Mouse (Mus musculus): ENCODE measurements around the gene Pecr. TPM values are rescaled to one million over a fixed set of nuclear protein-coding genes. Genes with fewer than 3 reads are reported as not detected.

Gene Pecr
- 10 to 100 TPM; 16.6 to 18.9 TPM for total RNA-seq (2021)
- long read RNA-seq, experiment 1, transcript Pecr-201 (8 exons, 1,186 nt) = major isoform, 29 of 34 reads
- long read RNA-seq, experiment 1, partial matches to known transcripts = 3 of 34 reads
- long read RNA-seq, experiment 1, other reads (novel, unspliced or antisense) = 2 of 34 reads
- long read RNA-seq, experiment 2, transcript Pecr-201 (8 exons, 1,186 nt) = major isoform, 45 of 54 reads
- long read RNA-seq, experiment 2, partial matches to known transcripts = 4 of 54 reads
- long read RNA-seq, experiment 2, other reads (novel, unspliced or antisense) = 5 of 54 reads

DNA sequence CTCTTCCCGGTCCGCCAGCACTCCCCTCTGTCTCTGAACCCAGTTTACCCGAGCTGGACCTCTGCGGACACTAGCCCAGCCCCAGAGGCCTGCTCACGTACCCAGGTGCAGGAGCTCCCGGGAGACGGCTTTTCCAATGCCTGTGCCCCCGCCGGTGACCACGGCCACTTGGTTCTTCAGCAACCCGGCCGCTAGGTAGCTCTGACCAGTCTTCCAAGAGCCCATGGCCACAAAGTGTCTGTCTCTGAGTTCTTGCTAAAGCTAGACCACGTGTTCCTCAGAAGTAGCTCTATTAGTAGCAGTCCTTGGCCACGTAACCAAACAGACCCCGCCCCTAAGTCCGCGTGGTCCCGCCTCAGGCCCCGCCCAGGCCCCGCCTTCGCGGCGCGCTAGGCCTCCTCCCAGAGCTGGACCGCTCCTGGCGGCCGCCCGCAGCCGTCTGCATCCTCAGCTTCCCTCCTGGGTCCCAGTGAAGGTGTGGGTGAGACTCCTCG is at the start of gene Pecr, which contains the start of gene Tmem169:
Pecr (minus strand) TSS at position 323 of the 494 bp plus-strand sequence.
Tmem169 (plus strand) TSS at position 378 of the 494 bp plus-strand sequence.
- intact Hi-C loops (cut with DNase I) = no loop called here
- DNase-seq = peak; percentile 91 to 92

DNA sequence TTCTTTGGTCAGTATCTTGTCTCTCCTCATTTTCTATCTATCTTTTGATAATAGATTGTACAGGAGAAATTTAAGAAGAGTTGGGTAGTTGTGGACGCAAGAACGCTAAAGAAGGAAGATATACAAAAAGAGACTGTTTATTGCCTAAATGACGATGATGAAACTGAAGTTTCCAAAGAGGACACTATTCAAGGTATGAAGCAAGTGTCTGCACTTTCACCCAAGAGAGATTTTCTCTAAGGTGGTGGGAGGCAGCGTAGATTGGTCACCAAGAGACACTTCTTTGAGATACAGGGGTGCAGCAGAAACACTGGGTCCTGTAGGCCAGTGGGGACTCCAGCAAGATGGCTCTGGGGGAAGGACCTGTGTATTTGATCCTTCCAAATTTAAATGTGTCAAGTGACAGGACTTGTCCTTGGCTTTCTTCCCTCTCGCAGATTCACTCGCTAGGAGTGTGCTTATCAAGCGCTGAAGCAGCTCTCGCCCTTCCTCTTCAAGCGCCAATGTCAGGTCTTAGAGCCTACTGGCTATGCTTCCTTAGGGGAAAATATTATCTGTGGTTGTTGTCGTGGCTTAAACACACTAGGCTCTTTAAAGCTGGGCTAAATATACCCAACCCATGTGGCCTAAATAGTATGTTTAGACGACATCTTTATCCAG is 42.2 kb upstream of the Pecr start:
- DNase-seq = no peak
- intact Hi-C loops (cut with DNase I) = no loop called here

DNA sequence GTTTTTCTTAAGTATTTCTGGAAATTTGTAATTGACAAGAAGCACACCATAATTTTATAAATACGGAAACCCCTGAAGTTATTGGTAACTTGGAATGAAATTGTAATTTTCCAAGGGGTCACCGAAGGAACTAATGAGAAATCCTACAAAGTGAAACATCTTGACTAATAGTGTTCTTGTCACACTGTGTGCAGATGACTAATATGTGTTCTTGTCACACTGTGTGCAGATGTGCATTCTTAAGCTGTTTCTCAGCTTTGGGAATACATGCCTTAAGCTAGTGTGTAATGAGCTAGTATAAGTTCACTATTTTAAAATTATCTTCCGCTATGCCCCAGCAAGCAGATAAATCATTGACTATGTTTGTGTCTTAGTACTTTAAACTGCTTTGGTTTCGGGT is 39.1 kb upstream of the Pecr start:
- intact Hi-C loops (cut with DNase I) = no loop called here
- DNase-seq = no peak

DNA sequence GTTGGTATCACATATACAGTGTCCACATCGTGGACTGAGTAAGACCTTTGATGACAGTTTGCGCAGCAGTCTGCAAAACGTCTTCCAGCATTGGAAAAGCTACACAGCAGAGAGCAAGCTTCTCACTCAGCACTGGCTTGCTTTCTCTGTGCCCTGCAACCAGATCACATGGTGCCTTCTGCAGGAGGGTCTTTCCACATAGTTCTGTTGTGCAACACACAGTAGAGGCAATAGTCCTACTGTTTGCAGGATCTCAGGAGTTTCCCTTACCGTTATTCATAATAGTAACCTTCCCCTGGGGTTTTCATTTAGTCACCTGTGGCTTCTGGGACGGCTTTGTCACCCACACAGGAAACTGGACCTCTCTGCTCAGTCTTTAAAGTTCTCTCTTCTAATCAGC is 36.6 kb upstream of the Pecr start:
- intact Hi-C loops (cut with DNase I) = no loop called here
- no peak for DNase-seq

DNA sequence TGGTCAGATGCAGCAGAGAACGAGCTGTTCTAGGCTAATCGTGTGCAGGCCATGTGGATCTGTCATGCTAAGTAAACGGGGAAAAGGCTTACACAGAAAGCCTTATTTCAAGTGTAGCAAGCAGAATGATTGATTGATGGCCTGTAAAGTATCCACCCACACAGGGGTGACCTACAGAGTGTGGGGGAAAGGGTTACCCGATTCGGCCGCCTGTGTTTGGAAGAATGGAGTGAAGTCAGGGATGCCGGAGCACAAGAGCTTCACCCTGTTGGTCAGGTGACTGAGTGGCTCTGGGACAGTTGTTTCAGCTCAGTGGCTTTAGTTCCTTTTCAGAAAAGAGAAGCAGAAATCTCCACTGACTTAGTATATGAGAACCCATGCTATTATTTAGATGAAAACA is 32.8 kb upstream of the Pecr start:
- intact Hi-C loops (cut with DNase I) = loop anchor here (10.0 kb wide), 1 partner anchor 538 kb away; no protein-coding TSS in a partner anchor
- no peak for DNase-seq

DNA sequence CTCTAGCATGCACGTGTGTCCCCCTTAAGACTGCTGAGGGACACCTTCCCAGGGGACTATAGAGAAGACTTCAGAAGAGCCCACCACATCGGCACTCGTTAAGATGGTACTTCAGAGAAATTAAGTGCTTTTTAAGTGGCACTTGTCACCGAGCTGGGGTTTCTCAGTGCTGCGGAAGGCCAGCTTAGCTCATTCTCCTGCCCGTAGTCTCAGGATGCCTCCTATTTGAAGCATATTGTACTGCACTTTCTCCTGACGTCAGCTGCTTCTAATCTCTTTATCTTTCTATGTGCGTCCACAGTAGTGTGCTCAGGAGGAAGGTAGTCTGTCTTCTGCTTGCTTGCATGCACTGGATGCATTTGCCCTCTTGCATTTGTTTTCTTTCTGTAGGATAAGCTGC is 32.3 kb upstream of the Pecr start:
- intact Hi-C loops (cut with DNase I) = loop anchor here (10.0 kb wide), 1 partner anchor 538 kb away; no protein-coding TSS in a partner anchor
- no peak for DNase-seq

DNA sequence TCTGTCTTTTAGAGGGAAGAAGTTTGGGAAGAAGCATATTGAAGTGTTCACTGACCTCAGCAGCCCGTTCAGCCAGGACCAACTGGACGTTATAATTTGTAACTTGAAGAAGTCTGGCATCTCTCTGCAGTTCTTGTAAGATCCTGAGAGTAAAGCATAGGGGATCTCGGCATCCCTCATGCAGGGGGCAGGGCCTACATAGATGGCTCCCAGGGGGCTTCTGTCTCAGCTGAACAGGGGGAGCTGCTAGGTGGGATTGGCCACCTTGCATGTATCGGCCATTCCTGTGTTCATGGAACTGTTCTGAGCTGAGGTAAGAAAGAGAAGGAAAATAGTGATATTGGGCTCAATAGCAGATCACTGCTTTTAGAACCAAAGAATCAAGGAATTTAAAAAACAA is 31.3 kb upstream of the Pecr start:
- intact Hi-C loops (cut with DNase I) = loop anchor here (10.0 kb wide), 1 partner anchor 539 kb away; no protein-coding TSS in a partner anchor
- DNase-seq = no peak

DNA sequence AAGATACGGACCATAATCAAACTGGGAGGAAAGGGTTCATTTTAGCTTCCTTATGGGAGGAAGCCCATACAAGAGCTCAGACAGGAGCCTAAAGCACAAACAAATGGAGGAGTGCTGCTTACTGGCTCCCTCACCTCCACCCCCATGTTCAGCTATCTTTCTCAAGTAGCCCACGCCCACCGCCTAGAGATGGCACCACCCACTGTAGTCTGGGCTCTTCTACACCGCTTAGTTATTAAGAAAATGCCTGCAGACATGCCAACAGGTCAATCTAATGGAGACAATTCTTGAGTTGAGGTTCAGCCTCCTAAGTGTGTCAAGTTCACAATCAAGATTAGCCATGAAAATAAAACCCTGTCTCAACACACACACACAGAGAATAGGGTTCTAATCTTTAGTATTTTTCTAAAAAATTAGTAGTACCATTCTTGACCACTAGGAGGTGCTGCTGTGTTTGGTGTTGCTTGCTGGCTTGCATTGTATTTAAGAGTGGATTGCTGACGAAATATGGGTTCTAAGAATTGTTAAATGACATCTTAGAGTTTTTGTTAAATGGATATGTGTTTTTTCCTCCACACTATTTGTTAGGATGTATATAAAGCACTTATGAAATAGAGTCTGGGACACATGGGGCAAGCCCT is 29.4 kb upstream of the Pecr start:
- intact Hi-C loops (cut with DNase I) = loop anchor here (5.0 to 10.0 kb wide), 2 partner anchors 264 to 541 kb away; no protein-coding TSS in a partner anchor
- DNase-seq = no peak

DNA sequence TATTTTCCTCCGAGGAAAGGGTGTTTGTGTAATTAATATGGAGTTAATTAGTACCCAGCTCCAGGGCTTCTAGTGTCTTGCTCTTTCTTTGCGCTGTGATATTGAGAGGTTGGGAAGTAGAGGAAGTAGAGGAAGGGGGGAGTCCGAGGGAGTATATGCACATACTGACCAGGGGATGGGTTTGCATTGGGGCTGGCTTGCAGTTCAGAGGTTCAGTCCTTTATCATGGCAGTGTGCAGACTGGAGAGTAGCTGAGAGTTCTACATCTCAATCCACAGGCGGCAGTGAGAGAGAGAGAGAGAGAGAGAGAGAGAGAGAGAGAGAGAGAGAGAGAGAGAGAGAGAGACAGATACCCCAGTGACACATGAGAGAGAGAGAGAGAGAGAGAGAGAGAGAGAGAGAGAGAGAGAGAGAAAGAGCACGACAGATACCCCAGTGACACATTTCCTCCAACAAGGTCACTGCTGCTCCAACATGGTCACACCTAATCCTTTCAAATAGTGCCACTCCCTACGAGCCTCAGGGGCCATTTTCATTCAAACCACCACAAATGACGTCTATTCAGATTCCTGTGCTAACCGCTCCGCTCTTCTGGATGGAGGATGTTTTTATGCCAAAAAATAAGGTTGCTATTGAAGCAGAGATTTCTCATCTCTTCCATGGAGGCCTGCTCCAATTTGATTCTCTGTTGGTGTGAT is 28.7 kb upstream of the Pecr start:
- no peak for DNase-seq
- intact Hi-C loops (cut with DNase I) = loop anchor here (5.0 to 10.0 kb wide), 2 partner anchors 264 to 542 kb away; no protein-coding TSS in a partner anchor

DNA sequence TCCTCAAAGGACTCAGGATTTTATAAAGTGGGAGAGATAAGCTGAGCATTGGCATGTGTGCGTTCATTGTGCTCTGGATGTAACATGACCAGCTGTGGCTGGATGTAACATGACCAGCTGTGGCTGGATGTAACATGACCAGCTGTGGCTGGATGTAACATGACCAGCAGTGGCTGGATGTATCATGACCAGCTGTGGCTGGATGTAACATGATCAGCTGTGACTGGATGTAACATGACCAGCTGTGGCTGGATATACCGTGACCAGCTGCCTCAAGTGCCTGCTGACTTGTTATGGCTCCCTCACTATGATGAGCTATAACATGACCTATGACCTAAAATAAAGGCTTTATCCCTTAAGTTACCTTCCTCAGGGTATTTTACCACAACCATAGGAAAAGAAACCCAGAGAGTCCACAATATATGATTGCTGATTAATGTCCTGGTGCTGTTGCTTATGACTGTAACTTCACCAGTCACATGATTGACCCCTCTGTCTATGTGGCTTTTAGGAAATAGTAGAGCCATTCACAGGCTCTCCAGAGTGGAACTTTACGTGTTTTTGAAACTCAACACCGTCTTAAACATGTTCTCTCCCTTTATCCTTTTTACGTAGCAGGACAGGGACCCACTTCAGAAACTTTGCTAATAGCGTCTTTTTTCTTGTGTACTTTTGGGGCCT is 25.8 kb upstream of the Pecr start:
- intact Hi-C loops (cut with DNase I) = loop anchor here (5.0 to 10.0 kb wide), 2 partner anchors 267 to 545 kb away; no protein-coding TSS in a partner anchor
- no peak for DNase-seq

DNA sequence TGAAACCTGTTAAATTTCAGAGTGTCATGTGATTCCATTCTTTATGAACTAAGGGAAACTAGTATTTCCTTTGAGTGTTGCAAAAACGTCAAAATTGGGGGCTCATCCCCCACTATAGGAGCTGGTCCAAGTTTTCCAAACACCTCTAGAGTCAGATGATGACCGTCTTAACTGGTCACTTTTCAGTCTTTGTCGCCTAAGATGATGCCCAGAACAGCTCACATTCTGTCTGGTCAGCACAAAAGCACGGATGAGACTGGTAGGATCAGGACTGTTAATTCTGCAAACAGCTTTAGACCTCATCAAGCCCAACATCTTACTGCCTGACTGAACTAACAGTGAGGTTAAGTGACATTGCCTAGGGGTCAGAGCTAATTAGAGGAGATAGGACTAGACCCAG is 24.8 kb upstream of the Pecr start:
- intact Hi-C loops (cut with DNase I) = no loop called here
- DNase-seq = no peak

DNA sequence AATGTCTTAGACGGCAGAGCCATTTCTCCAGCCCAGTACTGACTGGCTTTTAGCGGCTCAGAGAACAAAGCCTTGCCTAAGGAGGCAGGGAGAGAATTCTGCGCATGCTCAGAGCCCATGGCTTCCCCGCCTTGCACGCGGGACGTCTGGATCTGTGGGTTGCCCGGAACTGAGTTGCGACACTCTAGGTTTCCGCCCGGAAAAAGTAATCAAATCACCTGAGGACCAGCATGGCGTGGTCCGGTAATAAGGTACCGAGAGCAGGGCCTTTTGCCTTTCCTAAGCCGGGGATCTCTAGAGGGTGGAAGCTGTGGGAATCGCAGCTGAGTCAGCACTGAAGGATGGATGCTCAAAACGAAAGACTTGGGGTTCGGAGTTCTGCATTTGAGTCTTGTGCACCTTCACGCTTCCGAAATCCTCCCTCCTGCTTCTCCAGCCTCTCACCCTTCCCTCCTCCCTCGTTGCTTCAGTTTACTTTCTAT is 23.2 kb upstream of the Pecr start, which contains the start of gene Xrcc5:
Xrcc5 (plus strand) TSS at position 105 of the 482 bp plus-strand sequence.
- intact Hi-C loops (cut with DNase I) = no loop called here
- DNase-seq = peak; percentile 75 to 86

DNA sequence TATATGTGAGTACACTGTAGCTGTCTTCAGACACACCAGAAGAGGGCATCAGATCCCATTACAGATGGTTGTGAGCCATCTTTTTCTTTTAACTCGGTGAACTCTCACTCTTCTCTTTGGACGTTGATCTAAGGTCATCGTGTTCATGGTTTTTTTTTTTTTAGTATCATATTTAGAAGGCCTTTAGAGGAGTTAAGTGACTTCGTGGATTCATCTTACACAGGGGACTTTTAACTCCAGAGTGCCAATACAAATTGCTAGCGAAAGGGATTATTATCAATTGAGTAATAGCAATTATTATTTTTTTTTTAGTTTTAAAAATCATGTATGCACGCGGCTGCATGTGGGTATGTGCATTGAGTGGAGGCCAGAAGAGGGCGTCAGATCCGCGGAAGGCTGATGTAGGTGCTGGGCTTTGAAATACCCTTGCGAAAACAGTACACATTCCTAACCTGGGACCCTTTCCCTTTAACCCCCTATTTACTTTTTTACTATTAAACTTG is 22.6 kb upstream of the Pecr start:
- DNase-seq = no peak
- intact Hi-C loops (cut with DNase I) = no loop called here

DNA sequence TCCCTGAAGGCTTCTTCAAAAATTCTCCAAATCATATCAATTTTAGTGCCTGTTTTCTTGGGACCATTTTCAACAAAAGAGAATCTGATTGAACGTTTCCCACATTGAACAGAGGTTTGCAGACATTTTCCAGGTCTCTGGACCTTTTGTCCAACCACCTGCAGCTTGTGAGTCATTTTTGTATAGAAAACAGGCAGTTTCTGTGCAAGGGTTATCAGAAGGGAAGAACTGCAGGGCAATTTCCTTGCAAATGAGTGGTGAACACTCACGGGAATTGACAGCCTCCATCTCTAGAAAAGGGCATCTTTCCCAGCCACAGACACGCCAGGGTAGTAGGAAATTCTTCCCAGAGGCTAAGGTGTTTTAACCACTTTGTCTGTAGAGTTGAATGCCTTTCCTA is 22.1 kb upstream of the Pecr start:
- intact Hi-C loops (cut with DNase I) = no loop called here

DNA sequence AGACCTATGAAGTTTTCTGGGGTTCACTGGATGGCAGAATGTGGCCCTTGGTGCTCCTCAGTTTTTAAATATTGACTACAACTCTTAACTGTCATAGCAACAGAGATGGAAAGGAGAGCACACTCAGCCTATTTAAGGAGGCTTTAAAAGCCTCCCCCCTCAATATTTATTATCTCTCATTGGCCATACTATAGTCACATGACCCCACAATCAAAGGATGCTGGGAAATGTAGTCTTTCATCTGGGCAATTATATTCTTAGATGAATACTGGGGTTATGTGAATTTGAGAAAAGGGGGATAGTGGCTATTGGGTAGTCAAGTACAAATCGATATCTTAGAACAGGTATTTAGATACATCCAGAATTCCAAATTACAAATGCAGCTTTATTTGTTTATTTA is 17.7 kb upstream of the Pecr start:
- intact Hi-C loops (cut with DNase I) = no loop called here
- DNase-seq = no peak

More for the DNA sequence above, 22.1 kb upstream of the Pecr start:
- no peak for DNase-seq

DNA sequence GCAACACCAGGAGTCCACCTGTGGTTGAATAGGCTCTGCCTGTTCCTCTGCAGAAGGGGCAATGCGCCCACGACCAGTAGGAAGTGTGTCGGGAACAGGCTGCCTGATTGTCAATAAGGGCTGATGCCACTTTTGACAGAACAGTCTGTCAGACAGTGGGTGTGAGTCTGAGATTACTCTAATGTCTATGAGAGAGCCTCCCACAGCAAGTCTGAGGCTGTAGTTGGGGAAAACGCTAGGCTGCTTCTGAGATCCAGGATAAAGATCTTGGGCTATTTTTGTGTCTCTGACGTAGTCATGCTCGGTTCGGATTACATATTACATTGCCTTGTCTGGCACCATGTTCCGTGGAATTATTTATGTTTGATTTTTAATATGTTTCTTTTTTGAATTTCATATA is 11.6 kb upstream of the Pecr start:
- intact Hi-C loops (cut with DNase I) = no loop called here
- peak in 1 of 2 experiments; percentile 15 for DNase-seq

DNA sequence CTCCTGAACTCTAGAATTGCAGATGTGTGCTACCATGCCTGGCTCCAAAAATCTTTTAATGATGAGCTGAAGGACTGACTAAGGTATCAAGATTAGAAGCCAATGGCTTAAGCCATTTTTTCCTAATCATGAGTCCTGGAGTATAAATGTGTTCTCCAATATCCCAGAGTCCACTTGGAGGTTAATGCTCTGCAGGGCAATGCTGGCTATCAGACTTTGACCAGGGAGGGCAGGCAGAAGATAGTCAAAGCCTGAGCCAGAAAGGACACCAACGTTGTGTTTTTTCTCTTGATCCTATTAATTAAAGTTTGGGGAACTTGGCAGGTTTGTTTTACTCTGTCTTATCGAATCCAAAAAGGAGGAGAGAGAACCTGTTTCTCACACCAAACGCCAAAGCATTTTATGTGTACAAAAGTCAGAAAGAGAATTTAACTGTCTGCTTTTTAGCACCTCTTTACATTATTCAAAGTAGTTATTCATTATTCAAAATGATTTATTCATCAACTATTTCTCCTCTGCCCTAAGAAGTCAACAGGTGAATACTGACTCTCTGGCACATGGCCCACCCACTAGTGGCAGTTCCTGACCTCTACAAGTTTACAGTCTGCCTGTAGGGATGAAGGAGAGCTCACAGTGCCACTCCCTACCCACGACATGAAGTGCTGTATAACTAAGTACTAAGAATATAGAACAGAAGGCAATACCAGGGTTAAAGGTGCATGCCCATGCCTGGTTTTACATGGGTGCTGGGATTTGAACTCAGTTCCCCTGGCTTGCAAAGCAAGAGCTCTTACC is 10.0 kb upstream of the Pecr start:
- DNase-seq = no peak
- intact Hi-C loops (cut with DNase I) = no loop called here

DNA sequence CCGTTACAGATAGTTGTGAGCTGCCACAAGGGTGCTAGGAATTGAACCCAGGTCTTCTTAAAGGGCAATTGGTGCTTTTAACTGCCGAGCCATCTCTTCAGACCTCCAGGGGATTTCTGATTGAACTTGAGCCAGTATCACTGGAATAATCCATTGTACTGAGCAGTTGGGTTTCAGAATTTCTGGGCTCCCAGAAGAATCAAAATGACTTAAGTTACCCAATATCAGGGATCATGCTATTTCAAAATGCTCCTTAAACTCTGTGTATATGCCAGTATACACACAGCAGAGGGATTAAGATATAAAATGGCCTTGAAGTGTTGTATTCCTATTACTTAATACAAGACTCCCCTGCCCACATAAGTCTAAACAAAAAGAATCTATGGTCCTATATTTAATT is 7.8 kb upstream of the Pecr start:
- no peak for DNase-seq
- intact Hi-C loops (cut with DNase I) = no loop called here

DNA sequence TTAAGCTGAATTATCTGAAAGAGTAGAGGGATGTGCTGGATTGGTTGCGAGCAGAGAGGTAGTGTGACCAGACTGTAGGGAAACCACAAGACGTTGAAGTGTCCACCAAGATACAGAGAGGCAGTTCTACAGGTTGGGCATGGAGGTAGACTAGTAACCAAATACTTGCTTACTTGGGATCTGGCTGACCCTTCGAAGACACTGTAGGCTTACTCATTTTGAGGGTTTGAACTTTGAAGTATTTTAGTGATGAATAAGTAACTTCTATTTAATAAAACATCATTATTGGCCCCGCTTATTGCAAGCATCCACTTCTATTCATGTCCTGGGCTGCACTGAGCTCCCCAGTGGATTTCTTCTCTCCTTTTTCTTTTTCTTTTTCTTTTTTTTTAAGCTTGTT is 7.3 kb upstream of the Pecr start:
- intact Hi-C loops (cut with DNase I) = no loop called here
- DNase-seq = no peak

Data from gastrocnemius, postnatal 36 days (tissue).